In the genomic region with DNA sequence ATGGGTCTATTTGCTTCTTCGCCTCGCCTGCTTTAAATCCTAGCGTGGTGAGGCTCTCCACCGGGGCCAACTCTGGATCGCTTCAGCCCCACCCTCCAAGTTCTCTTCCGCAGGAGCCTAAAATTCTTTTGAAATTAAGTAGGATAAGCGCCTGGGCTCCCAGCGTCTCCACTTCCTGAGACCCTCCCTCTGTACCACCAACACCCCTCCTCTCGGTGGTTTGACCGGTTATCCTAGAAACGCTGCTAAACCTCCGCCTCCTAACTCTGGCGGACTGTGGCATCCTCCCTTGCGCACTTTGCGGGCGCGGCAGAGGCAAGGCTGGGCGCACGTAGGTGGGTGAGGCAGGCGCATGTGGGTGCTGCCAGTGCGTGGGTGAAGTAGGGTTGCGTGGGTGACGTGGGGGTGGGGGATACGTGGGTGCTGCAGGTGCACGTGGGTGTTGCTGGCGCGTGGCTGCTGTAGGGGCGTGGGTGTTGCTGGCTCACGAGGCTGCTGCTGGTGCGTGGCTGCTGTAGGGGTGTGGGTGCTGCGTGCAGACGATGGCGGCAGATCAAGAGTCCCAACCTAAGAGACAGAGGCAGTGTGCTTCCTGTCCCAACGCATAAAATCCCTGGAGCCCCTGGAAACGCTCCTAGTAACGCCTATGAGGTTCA, we compare ENCODE assay signal across 9 mouse cellular contexts. TPM values are rescaled to one million over a fixed set of nuclear protein-coding genes. Genes with fewer than 3 reads are reported as not detected.
A peak's percentile ranks its signal among the peaks of the same experiment; 100 is the strongest.
DNase-seq lines count a peak whose midpoint lies in the region; ATAC-seq lines count a peak whose summit lies in the region.
"Had no signal": no experiment of that assay in that cellular context is flagged by ENCODE, and none has a peak within 500 bp of the region (broad histone marks: within the 10 kb centered on the region; RNA-seq: fewer than 3 reads in every experiment).

No protein-coding gene starts in this region.

- ATAC-seq in heart, embryonic 11.5 days (replicated peaks; ENCODE audit: insufficient number of reproducible peaks, low FRiP score, low TSS enrichment), result no peak; the same call in 1 of the 2 replicates
- no peak for ATAC-seq in cerebellum, adult (ENCODE audit: insufficient number of reproducible peaks, low FRiP score, low TSS enrichment)

- H3K9ac ChIP-seq in heart, embryonic 11.5 days (ENCODE audit: low read depth, low read length), result peak overlapping the region; percentile 59

- H3K36me3 ChIP-seq in heart, embryonic 11.5 days (ENCODE audit: control insufficient read depth, insufficient read depth, low read length), result no peaks in the 10 kb centered on the region
- H3K36me3 ChIP-seq: G1E had no signal

- H3K9me3 ChIP-seq in heart, embryonic 11.5 days (replicated peaks; ENCODE audit: control insufficient read depth, low read length), result no peaks in the 10 kb centered on the region

- 2% methylated on average over 36 of the region's 36 CpGs for WGBS in heart, embryonic 11.5 days (ENCODE audit: insufficient replicate concordance)

- H3K27me3 ChIP-seq in heart, embryonic 11.5 days (ENCODE audit: control insufficient read depth, insufficient read depth, low read length), result peaks cover 11% of the 10 kb centered on the region; the same call in 1 of the 2 replicates

- H3K4me3 ChIP-seq in heart, embryonic 11.5 days (ENCODE audit: low read depth, low read length), result peak overlapping the region; percentile 51

- peak overlapping the region; percentile 92 for H3K4me2 ChIP-seq in heart, embryonic 11.5 days

- no peaks in the 10 kb centered on the region for H3K4me1 ChIP-seq in heart, embryonic 11.5 days (ENCODE audit: control insufficient read depth, insufficient read depth, low read length)

- DNase-seq in heart, adult 8-10 months (ENCODE audit: low spot score), result no peak
- peak; percentile 32 for DNase-seq in Muller cell, postnatal 12 days (ENCODE audit: inconsistent ontology term)
- DNase-seq in forelimb bud, embryonic 11.5 days (ENCODE audit: low read depth, low spot score), result peak; percentile 35
- peak; percentile 32 for DNase-seq in left cerebral cortex, adult 11 months (ENCODE audit: low spot score)
- peak; percentile 46 for DNase-seq in neural tube, embryonic 10.5 days (ENCODE audit: extremely low spot score, low spot score)
- DNase-seq in MN1 (ENCODE audit: low spot score), result no peak

- H3K27ac ChIP-seq in heart, embryonic 11.5 days (ENCODE audit: low read depth, low read length), result no peak overlapping the region

RNA-seq across cellular contexts. Expression of a gene that starts 25.6 kb away (rescaled TPM):
- polyA plus RNA-seq in heart, embryonic 11.5 days (2014; fragmentation: Nextera tagmentation; extraction: Ambion mirVana), result 0.21 and 0.31 TPM in 2 replicates
- 1 to 10 TPM; 1.7 to 2.1 (median 1.8) TPM for total RNA-seq in heart, adult 8-10 months (2022)
- polyA plus RNA-seq: G1E had no signal

RNA-seq across cellular contexts. Expression of a gene that starts 50.2 kb away (rescaled TPM):
- 295 and 306 TPM in 2 replicates for polyA plus RNA-seq in heart, embryonic 11.5 days (2014; fragmentation: Nextera tagmentation; extraction: Ambion mirVana)
- total RNA-seq in heart, adult 8-10 months (2022), result 1 to 10 TPM in 1 of 4 experiments, under 1 TPM in 2, not detected in 1; 0.66 to 1.1 (median 0.92) TPM

RNA-seq across cellular contexts. Expression of a gene that starts 56.7 kb away (rescaled TPM):
- 21.9 and 22.8 TPM in 2 replicates for polyA plus RNA-seq in heart, embryonic 11.5 days (2014; fragmentation: Nextera tagmentation; extraction: Ambion mirVana)
- total RNA-seq in heart, adult 8-10 months (2022), result 10 to 100 TPM; 10.8 to 13.7 (median 11.3) TPM

Comparison
In these comparisons a context has a peak if more than half of its experiments do, and no peak if none do; other contexts are left out.
1. DNase-seq: peak in Muller cell, postnatal 12 days (single experiment), forelimb bud, embryonic 11.5 days (single experiment), left cerebral cortex, adult 11 months (single experiment) and neural tube, embryonic 10.5 days (single experiment); none in heart, adult 8-10 months (single experiment) and MN1 (single experiment).